Mouse (Mus musculus) embryonic facial prominence, embryonic 14.5 days (tissue): Measurements from ENCODE around the gene Clec18a. TPM values are rescaled to one million over a fixed set of nuclear protein-coding genes. Genes with fewer than 3 reads are reported as not detected.
"Not testable (repeated sequence)": the region's sequence is repeated elsewhere in the genome, so short reads cannot be mapped to it uniquely, and the experiment has no call there.

Experiments
- ATAC-seq: fragments of 200-750 bp; cut with Nextera tagmentation; 2 replicates; pipeline ENCODE4 v1.8.0; 2017; ENCODE audit warnings: low read depth, moderate number of reproducible peaks, moderate TSS enrichment
- DNase-seq: peaks from one replicate; pipeline ENCODE4 v3.0.0-alpha.2; 2015; ENCODE audit warnings: low spot score
- H3K27ac ChIP-seq: fragments of 300-500 bp; sonication (generic); replicated peaks from 2 replicates; pipeline ENCODE4 v1.5.1; 2014; ENCODE audit warnings: low read depth, mild to moderate bottlenecking, low read length, moderate library complexity
- H3K27me3 ChIP-seq: fragments of 300-500 bp; sonication (generic); replicated peaks from 2 replicates; pipeline ENCODE4 v1.6.1; 2014; ENCODE audit warnings: low read length; ENCODE audit not compliant: control insufficient read depth, insufficient read depth
- H3K36me3 ChIP-seq: fragments of 300-500 bp; sonication (generic); 2 replicates; pipeline ENCODE4 v1.6.1; 2014; ENCODE audit warnings: low read length, mixed read lengths; ENCODE audit not compliant: control insufficient read depth, insufficient read depth
- H3K4me1 ChIP-seq: fragments of 300-500 bp; sonication (generic); 2 replicates; pipeline ENCODE4 v1.6.1; 2014; ENCODE audit warnings: antibody characterized with exemption, low read length; ENCODE audit not compliant: control insufficient read depth, insufficient read depth
- H3K4me2 ChIP-seq: fragments of 300-500 bp; sonication (generic); 2 replicates; pipeline ENCODE4 v1.6.1; 2014; ENCODE audit warnings: low read depth, mild to moderate bottlenecking, low read length, moderate library complexity, mixed read lengths
- H3K4me3 ChIP-seq: fragments of 300-500 bp; sonication (generic); 2 replicates; pipeline ENCODE4 v1.5.1; 2014; ENCODE audit warnings: low read depth, mild to moderate bottlenecking, low read length
- H3K9ac ChIP-seq: fragments of 300-500 bp; sonication (generic); 2 replicates; pipeline ENCODE4 v1.6.1; 2014; ENCODE audit warnings: low read depth, mild to moderate bottlenecking, low read length, moderate library complexity, mixed read lengths
- H3K9me3 ChIP-seq: fragments of 300-500 bp; sonication (generic); 2 replicates; pipeline ENCODE4 v1.6.1; 2016; ENCODE audit warnings: low read length; ENCODE audit not compliant: control insufficient read depth
- WGBS: fragments of 180-500 bp; shearing (Covaris S2); extraction: QIAGEN DNeasy Blood & Tissue Kit; methylation state at CpG from one replicate; pipeline ENCODE4 v1.1.7; 2014; 5-methylcytosine and 5-hydroxymethylcytosine counted together
- polyA plus RNA-seq: library from polyadenylated mRNA; unstranded; fragments of >200 nt; fragmentation: Nextera tagmentation; extraction: Ambion mirVana; gene quantifications from 2 replicates; pipeline ENCODE4 v1.2.1, GENCODE M21; 2014

Clec18a gene
- 0.68 and 0.97 TPM in 2 replicates for polyA plus RNA-seq

DNA sequence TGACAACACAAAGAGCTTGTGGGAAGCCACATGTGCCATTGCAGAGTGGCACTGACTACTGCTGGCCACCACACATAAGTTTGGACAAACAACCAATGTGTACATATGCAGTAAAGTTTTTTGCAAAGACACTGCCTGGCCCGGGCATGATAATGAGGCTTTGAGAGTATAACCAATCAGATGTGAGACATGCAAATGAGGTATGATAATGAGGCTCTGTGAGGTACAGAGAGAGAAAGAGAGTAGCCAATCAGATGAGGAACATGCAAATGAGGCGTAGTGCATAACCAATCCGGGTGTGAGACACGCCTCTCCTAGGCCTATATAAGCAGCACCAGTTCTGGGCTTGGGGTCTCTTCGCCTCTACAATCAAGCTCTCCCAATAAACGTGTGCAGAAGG lies at the start of gene Clec18a:
Clec18a (minus strand) TSS at position 101 of the 400 bp plus-strand sequence.
- not testable (repeated sequence) for H3K4me2 ChIP-seq, H3K4me3 ChIP-seq, H3K27ac ChIP-seq, H3K36me3 ChIP-seq, H3K9ac ChIP-seq, H3K9me3 ChIP-seq, ATAC-seq, H3K4me1 ChIP-seq, H3K27me3 ChIP-seq, DNase-seq
- 92% methylated on average over 4 of the region's 6 CpGs for WGBS

DNA sequence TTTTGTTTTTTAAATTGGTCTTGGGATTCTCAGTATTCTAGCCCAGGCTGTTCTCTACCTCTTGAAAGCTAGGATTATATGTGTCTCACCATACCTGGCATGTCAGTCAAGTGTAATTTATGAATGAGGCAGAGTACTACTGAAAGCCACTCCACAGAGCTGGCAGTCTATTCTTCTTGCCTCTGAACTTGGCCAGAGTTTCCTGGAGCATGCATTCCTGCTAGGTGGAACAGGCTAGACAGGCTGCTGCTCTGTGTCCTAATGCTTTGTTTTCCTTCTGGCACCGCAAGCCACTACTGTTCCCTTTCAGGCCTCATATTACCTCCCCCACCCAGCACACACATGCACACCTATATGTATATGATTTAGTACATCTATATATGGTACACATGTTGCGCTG lies 38.5 kb upstream of the Clec18a start:
- ATAC-seq = peak; percentile 55; the same call in 1 of the 2 replicates
- WGBS = 86% methylated on average over 2 of the region's 2 CpGs
- DNase-seq = peak; percentile 36
- H3K4me3 ChIP-seq = no peak overlapping the region
- H3K27ac ChIP-seq = no peak overlapping the region
- no peaks in the 10 kb centered on the region for H3K27me3 ChIP-seq
- no peaks in the 10 kb centered on the region for H3K4me1 ChIP-seq
- no peaks in the 10 kb centered on the region for H3K9me3 ChIP-seq
- peaks cover 69% of the 10 kb centered on the region for H3K36me3 ChIP-seq
- H3K9ac ChIP-seq = no peak overlapping the region
- H3K4me2 ChIP-seq = no peak overlapping the region

DNA sequence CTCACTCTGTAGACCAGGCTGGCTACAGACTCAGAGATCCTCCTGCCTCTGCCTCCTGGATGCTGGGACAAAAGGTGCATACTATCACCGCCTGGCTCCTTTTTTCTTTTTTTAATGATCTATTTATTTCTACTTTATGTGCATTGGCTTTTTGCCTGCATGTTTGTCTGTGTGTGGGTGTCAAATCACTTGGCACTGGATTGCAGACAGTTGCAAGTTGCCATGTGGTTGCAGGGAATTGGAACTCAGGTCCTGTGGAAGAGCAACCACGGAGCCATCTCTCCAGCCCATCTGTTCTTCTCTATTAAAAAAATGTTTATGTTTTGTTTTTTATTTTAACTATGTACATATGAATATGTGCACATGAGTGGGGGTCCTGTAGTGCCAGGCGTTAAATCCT lies 27.3 kb upstream of the Clec18a start:
- Histone ChIP-seq H3K9ac (no peak overlapping the region), H3K27ac (no peak overlapping the region), H3K4me2 (no peak overlapping the region), H3K4me1 (no peaks in the 10 kb centered on the region), H3K9me3 (no peaks in the 10 kb centered on the region), H3K4me3 (no peak overlapping the region), H3K27me3 (no peaks in the 10 kb centered on the region), H3K36me3 (peaks cover 88% of the 10 kb centered on the region)
- DNase-seq (no peak), ATAC-seq (no peak)
- WGBS = 90% methylated on average over 3 of the region's 3 CpGs

DNA sequence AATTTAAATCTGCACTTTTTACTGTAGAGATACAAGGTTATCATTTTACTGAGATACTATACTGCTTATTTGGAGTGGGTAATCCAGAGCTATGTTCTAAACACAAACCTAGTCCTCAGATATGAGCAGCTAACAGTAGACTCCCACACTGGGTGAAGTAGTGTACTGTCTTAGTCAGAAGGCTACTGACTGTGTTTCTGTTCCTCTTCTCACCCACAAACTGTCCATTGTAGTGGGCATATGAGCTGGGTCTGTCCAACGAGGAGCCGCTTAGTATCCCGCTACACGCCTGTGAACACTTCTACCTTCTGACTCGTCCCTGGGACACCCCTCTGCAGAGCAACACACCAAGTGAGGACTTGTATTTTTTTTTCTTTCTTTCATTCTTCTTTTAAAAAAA lies 22.7 kb upstream of the Clec18a start:
- Histone ChIP-seq H3K9me3 (no peaks in the 10 kb centered on the region), H3K4me1 (no peaks in the 10 kb centered on the region), H3K27ac (no peak overlapping the region), H3K36me3 (peaks cover 74% of the 10 kb centered on the region), H3K27me3 (no peaks in the 10 kb centered on the region), H3K4me2 (no peak overlapping the region), H3K9ac (no peak overlapping the region), H3K4me3 (no peak overlapping the region)
- WGBS = 90% methylated on average over 5 of the region's 5 CpGs
- ATAC-seq (no peak), DNase-seq (no peak)

DNA sequence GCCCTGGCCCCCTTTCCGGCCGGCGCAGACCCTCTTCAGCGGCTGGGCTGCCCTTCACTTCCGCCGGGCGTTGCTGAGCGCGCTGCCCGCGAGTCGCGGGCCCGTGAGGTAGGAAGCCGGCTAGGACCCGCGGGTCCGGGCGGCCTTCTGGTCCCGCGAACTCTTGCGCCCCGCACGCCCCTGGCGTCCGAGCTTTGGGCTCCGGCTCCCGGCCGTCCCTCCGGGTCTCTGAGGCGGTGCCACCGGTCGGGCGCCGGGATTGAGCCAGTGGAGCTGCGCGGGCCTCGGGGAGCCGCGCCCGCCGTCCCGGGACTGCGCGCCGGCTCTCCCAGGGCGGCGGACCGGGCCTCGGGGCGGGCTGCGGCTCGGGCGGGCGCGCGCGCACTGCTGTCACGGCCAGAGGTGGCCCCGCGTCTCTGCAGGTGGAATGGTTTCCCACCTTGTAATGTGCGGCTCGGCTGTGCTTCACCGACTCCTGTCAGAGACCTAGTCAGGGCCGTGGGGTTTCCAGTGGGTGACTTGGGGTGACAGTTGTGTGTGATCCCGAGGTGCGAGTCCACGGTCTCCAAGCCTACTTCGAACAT lies 2.6 kb upstream of the Clec18a start:
- not testable (repeated sequence) for H3K36me3 ChIP-seq, H3K27me3 ChIP-seq, H3K4me1 ChIP-seq, DNase-seq, H3K27ac ChIP-seq, H3K9me3 ChIP-seq
- ATAC-seq = peak; percentile 61; the same call in 1 of the 2 replicates
- Histone ChIP-seq H3K4me2 (peak overlapping the region; percentile 86), H3K4me3 (peak overlapping the region; percentile 63), H3K9ac (peak overlapping the region; percentile 71)
- 2% methylated on average over 14 of the region's 69 CpGs for WGBS

DNA sequence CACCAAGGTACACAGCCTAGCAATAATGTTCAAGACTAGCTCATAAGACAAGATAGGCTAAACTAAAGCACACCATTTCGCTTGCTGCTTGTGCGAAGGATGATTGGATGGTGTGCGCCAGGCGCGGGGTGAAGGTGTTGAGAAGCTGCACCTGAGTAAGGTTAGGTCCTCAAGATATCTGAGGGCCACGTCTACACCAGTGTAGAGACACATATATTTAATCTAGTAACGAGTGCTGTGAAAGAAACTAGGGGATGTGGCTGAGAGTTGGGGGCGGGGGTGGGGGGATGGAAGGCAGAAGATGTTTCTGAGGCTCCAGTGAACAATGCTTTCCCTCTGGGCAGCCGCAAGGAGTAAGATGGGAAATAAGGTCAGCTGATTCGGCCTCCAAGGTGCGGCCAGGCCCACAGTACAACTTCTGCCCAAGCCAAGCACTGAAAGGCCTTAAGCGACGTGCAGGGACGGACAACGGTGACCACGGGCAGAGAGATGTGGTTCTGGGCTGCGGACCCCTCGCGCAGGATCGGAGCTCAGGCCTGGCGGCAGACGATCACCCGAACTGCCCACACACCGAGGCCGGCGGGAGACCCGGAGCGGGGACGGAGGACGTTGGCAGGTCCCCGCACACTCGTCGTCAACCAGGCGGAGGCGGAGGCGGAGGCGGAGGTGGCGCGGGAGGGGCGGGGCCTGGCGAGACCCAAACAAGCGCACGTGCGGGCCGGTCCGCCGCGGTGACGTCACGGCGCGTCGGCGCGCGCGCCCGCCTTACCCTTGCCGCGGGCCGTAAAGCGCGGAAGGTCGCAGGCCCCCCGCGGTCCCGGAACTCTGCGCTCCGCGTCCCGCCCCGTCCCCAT lies 1.9 kb upstream of the Clec18a start, which contains the start of gene Pdpr:
Pdpr (plus strand) TSS at position 766 of the 854 bp plus-strand sequence.
- H3K27me3 ChIP-seq = no peaks in the 10 kb centered on the region
- ATAC-seq (peak; percentile 95), DNase-seq (peak; percentile 89)
- no peak within 1 kb of the TSS; the same call in 1 of the 2 replicates for H3K27ac ChIP-seq
- WGBS = 8% methylated on average over 36 of the region's 72 CpGs
- peak within 1 kb of the TSS; percentile 71 for H3K9ac ChIP-seq
- H3K4me3 ChIP-seq = peak within 1 kb of the TSS; percentile 63
- peak within 1 kb of the TSS; percentile 86 for H3K4me2 ChIP-seq
- no peaks in the 10 kb centered on the region for H3K36me3 ChIP-seq
- no peaks in the 10 kb centered on the region for H3K9me3 ChIP-seq
- H3K4me1 ChIP-seq = peaks cover 6% of the 10 kb centered on the region; the same call in 1 of the 2 replicates

DNA sequence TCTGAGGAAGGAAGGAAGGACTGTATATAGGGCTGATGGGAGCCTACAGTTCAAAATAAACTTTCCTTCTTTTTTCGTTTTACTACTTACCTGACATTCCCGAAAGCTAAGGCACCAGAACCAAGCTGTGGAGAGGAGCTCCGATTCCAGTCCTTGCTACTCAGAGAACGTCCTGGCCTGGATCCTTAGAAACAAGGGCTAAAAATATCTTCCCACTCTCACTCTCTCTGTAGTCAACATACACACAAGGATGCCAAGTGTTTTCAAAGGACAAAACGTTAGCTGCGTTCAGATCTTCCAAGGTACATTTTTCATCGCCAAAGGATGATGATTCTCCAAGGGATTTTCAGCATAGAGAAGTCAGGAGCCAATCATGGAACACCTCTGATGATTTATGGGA lies 520 bp downstream of the Clec18a start:
- DNase-seq (no peak), ATAC-seq (no peak)
- no peaks in the 10 kb centered on the region for H3K36me3 ChIP-seq
- H3K4me2 ChIP-seq = no peak overlapping the region
- 78% methylated on average over 7 of the region's 7 CpGs for WGBS
- no peak overlapping the region for H3K9ac ChIP-seq
- no peaks in the 10 kb centered on the region for H3K27me3 ChIP-seq
- no peak overlapping the region for H3K4me3 ChIP-seq
- no peak overlapping the region for H3K27ac ChIP-seq
- no peaks in the 10 kb centered on the region for H3K9me3 ChIP-seq
- peaks cover 6% of the 10 kb centered on the region; the same call in 1 of the 2 replicates for H3K4me1 ChIP-seq

DNA sequence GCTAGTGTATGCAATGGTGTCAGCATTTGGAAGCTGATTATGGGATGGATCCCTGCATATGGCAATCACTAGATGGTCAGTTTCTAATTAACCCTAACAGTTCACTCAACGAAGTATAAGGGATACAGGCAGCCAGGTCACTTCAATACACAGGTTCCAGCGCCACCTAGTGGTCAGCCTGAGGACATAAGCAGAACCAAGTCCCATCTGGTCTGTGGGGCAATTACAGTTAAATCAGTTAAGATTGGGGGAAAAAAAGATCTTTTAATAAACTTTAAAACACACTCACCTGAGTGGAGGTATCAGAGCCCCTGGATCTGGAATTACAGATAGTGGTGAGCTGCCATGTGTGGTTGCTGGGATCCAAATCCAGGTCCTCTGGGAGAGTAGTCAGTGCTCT lies 2.1 kb downstream of the Clec18a start:
- H3K36me3 ChIP-seq = no peaks in the 10 kb centered on the region
- 2% methylated on average over 2 of the region's 2 CpGs for WGBS
- ATAC-seq = no peak

More for the DNA sequence above, 2.1 kb downstream of the Clec18a start:
- H3K4me1 ChIP-seq = no peaks in the 10 kb centered on the region
- H3K9me3 ChIP-seq = no peaks in the 10 kb centered on the region
- no peak overlapping the region for H3K4me3 ChIP-seq
- no peak overlapping the region for H3K9ac ChIP-seq
- H3K27ac ChIP-seq = no peak overlapping the region
- no peak overlapping the region for H3K4me2 ChIP-seq
- H3K27me3 ChIP-seq = no peaks in the 10 kb centered on the region
- peak; percentile 83 for DNase-seq
